Mouse (Mus musculus): ENCODE data around the gene Crebzf. TPM values are rescaled to one million over a fixed set of nuclear protein-coding genes. Genes with fewer than 3 reads are reported as not detected.

Gene Crebzf
- 10 to 100 TPM; 67.4 to 93.4 (median 75.2) TPM for total RNA-seq (2022)

GRCm38 (mm10) chr7:90442518-90443080 lies at the start of gene Crebzf:
Gene Crebzf (plus strand): TSS chr7:90442729.
- peak; percentile 79 to 97 for DNase-seq (ENCODE audit: low spot score in 2 of 2)

DNA sequence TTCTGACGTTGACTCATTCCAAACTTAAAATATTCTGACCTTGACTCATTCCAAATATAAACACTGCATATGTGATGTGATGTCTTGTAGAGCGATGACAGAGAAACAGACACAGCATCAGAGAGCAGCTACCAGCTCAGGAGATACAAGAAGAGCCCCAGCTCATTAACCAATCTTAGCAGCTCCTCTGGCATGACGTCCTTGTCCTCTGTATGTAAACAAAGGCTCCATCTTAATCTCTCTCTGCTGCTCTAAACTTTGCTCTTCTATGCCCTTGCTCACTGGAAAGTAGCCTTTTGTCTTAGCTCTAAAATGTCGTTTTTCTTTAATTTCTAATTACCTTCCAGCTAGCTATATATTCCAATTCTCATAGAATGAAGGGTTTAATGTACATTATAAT lies 47.5 kb upstream of the Crebzf start:
- DNase-seq (ENCODE audit: low spot score in 2 of 2): no peak

- DNase-seq (ENCODE audit: low spot score in 2 of 2): no peak
Measured at GRCm38 (mm10) chr7:90395928-90396327, 46.6 kb upstream of the Crebzf start.

GRCm38 (mm10) chr7:90409934-90410333 lies 32.6 kb upstream of the Crebzf start:
- peak in 1 of 2 experiments; percentile 32 for DNase-seq (ENCODE audit: low spot score in 2 of 2)

DNA sequence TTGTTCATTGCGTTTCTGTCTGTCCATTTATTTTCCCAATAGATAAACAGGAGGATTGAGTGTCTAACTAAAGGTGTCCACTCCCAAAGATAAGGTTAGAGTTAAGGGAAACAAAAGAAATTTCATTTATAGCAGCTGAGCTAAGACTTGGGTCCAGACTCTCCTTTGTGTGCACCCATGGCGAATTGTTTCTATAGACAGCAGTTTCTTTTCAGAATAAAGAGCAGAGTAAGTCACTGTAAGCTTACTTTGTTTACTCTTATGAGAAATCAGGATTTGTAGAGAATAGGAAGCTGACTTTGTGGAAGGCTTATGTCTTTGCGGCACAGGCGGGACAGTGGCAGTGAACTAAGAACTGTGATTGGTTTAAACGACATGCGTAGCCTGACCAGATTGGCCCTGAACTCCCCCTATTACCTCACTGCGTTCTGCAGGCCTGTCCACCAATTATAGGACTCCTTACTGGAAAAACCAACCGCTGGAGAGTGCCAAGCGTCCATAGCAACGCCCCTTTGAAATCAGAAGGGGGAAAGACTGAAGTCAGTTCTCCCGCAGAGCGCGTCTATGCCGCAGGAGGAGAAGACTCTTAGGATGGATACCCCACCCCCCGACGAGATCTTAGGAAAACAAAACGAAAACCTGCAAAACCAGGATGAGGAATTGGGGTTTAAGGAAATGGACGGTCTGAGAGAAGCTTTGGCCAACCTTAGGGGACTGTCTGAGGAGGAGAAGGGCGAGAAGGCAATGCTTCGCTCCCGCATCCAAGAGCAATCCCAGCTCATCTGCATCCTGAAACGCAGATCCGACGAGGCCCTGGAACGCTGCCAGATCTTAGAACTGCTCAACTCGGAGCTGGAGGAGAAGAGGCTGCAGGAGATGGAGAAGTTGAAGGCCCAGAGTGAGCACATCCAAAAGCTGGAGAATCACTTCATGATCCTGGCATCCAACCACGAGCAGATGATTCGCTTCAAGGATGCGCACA lies 16.2 kb upstream of the Crebzf start, which contains the start of gene Ccdc89:
Ccdc89 (plus strand) TSS at position 558 of the 982 bp plus-strand sequence.
- peak; percentile 37 to 85 for DNase-seq (ENCODE audit: low spot score in 2 of 2)

DNA sequence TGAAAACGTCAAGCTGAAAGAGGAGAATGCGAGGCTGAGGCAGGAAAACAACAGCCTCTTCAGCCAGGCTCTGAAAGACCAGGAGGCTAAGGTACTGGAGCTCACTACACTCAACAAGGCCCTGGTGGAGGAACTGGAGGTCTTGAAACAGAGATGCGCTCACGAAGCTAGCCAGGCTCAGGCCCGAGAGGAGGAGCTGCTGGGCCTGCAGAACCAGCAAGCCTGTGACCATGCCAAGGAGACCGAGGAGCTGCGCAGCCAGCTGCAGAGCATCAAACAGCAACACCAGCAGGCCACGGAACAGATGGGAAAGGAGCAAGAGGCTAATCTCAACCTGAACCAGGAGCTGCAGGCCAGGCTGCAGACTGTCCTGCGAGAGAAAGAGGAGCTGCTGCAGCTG lies 15.5 kb upstream of the Crebzf start:
- DNase-seq (ENCODE audit: low spot score in 2 of 2): peak in 1 of 2 experiments; percentile 13

DNA sequence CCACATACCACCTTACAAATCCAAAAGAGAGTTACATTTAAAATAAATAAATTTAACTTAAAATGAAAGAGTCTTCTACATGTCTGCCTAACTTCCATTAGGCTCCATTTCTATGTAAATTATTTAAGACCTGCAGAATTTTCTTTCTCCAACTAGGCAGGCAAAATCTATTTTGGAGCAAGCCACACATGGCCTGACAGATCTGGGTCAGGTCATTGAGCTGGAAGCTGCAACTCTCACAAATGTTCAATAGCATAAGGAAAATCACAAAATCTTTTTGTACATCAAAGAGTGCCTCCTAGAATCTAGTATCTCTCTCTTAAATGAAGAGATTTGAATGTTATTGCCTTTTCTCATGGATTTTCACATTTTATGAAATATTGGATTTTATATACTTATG lies 10.3 kb upstream of the Crebzf start:
- DNase-seq (ENCODE audit: low spot score in 2 of 2): no peak

- no peak for DNase-seq (ENCODE audit: low spot score in 2 of 2)
Measured at GRCm38 (mm10) chr7:90440044-90440443, 2.5 kb upstream of the Crebzf start.

DNA sequence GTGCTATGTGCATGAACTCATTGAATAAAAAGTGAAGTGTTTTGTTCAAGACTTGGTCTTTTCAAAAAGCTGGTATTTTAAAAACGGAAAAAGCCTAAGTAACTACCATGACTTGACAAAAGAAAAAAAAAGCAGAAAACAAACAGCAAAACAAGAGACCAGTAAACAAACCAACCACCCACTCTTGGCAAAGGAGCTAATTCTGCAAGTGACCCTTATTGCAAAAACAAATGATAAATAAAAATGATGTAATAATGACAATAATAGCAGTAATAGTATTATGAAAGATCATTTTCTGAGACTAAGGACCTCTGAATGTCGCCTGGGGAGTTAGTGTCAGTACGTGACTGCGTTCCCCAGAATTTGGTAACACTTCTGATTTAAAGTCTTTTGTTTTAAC lies 459 bp upstream of the Crebzf start:
- DNase-seq (ENCODE audit: low spot score in 2 of 2): no peak

GRCm38 (mm10) chr7:90443101-90444091 lies 867 bp downstream of the Crebzf start:
- peak; percentile 42 to 56 for DNase-seq (ENCODE audit: low spot score in 2 of 2)

DNA sequence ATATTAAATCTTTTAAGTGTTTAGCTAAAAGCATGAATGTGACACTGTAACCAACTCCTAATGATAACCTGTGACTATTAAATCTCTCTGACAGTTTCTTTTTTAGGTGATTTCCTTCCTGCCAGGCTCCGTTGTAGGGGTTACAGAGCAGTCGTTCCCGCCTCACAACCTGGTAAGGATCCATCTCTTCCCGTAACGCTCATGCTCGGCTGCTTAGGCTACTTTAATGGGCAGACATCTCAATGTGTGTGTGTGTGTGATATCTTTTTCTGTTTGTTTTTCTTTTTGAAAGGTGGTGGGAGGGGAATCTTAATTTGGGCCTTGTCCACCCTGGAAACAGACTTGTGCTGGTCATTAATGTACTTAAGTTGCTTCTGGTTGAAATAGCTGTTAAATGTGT lies 1.7 kb downstream of the Crebzf start:
- no peak for DNase-seq (ENCODE audit: low spot score in 2 of 2)

DNA sequence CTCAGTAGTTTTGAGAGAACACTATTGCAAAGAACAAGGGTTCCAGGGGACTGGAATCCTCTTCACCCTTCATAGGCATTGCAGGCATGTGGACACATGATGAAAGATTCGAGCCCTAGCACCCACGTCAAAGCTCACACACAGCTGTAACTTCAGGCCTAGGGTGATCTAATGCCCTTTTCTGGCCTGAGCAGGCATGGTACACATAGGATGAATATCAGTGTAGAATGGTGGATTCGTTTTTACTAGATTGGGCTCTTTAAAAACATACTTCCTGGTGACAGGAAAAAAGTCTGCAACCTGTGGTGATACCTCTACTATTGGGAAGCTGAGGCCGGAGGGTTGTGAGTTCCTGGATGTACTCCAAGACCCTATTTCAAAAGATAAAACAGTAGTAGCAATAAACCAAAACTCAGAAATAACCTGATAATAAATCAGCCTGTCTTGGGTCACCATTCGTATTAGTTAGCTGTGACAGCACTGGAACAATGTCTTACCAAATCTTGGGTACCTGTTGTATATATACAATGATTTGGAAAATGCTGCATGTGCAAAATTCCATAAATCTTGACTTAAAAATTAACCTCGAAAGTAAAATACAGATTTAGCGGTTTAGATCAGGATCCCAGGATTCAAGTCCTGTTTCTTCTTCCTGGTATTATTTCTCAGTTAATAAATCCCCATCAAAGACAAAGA lies 13.8 kb downstream of the Crebzf start:
- no peak for DNase-seq (ENCODE audit: low spot score in 2 of 2)

DNA sequence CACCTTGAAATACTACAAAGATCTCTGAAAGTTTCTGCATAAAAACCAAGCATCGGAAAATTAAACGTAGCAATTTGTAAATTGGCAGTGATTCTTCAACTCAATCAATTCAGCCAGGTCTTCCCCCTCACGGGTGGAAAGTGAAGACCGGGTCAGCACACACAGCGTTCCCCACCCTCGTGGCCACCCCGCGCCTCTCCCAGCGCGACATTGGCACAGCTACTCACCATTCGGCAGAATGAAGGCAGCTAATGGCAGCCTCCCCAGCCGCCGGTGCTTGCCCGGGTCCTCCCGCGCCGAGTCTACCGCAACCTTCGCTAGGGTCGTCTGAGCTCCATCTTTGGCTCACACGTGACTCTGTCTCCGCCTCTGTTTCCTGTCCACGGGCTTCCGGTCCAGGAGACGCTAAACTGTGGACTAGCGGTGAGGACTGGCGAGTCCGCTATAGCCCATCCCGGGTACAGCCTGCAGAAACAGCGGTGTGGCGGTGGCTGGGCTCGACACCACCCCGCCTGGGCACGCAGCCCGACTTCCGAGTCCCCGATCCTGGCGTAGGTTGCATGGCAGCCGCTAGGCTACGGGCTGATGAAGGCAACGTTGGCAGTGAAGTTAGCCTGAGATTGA lies 14.4 kb downstream of the Crebzf start, which contains the start of gene Tmem126a:
Tmem126a (minus strand) TSS at position 385 of the 624 bp plus-strand sequence.
- DNase-seq (ENCODE audit: low spot score in 2 of 2): peak; percentile 67 to 79

DNA sequence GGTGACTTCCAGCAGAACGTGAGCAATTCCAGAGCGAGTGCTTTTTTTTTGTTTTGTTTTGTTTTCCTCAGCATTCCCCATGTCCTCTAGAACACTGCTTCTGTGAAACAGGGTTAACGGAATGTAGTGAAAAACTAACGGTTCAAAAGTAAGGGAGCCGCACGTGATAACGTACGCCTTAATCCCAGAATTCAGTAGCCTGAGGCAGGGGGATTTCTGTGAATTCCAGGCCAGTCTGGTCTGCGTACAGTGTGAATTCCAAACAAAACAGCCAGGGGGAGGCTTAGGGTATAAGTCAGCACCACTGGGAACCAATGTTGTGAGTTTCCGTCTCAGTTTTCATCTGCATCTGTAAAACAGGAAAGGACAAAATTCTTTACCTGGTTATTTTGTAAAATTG lies 15.0 kb downstream of the Crebzf start:
- DNase-seq (ENCODE audit: low spot score in 2 of 2): no peak

DNA sequence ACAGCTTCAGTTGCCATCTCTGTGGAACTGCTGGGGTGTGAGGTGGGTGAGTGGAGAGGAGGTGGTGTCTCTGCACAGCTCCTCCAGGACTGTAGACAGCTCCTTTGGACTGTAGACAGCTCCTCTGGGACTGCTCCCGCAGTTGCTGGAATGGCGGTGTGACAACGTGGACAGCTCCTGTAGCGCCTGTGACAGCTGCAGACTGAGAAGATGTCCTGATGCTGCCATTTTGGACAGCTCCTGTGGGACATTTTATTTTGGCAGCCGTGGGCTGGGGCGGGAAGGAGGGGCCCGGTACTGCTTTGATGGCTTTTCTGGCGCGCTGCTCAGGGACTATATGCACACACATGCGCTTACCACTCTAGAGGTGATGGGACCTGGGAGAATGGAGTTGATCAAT lies 17.8 kb downstream of the Crebzf start:
- DNase-seq (ENCODE audit: low spot score in 2 of 2): no peak

DNA sequence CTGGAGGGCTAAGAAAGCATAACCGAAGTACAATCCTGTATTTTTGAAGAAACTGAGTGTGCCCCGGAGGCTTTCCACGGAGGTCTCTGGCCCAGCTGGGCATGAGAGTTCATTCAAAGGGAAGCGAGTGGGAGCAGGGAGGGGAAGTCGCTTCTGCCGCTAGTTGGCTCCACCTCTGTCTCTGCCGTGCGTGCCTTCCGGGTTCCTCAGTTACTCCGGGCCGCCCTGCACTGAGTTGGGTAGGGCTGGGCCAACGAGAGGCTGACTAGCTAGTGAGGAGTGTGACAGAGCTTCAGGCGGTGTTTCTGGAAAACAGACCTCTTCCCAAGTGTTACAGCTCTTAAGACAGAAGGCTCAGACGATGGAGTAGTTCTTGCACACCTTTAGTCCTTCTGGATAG lies 18.4 kb downstream of the Crebzf start:
- no peak for DNase-seq (ENCODE audit: low spot score in 2 of 2)

- DNase-seq (ENCODE audit: low spot score in 2 of 2): no peak
Measured at GRCm38 (mm10) chr7:90461441-90461840, 18.9 kb downstream of the Crebzf start.

GRCm38 (mm10) chr7:90473511-90473910 lies 31.0 kb downstream of the Crebzf start:
- DNase-seq (ENCODE audit: low spot score in 2 of 2): no peak

DNA sequence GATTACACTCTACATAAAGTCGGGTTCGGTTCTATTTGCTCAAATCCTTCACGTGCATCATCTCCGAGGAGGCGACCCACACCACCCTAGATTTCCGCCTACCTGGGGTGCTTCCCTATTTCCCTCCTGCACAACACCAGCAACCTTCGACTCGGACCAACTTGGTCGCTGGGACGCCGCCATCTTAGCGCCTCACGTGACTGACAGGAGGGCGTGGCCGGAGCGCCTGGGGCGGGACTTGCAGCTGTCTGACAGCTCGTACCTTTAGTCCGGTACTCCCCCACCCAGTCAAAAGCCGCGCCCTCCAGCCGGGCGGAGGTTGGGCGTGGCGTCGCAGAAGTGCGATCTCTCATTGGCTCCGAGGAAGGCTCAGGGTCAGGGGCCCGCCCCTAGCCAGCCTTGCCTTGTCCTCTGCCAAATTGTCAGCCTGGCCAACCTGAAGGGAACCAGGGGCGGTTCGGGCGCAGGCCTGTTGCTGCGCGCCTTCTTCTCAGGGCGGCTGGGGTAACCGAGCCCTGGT lies 33.3 kb downstream of the Crebzf start, which contains the start of gene Tmem126b:
Tmem126b (minus strand) TSS at position 209 of the 520 bp plus-strand sequence.
- DNase-seq (ENCODE audit: low spot score in 2 of 2): peak; percentile 96 to 100

All from left cerebral cortex, adult 8-10 months (tissue).